Mouse (Mus musculus): ENCODE measurements around the gene Gm49450.
"Not testable (repeated sequence)": the region's sequence is repeated elsewhere in the genome, so short reads cannot be mapped to it uniquely, and the experiment has no call there.

Gm49450 gene

GRCm38 (mm10) chr15:98985240-98985981 lies 32.1 kb upstream of the Gm49450 start:
- peak; percentile 81 for DNase-seq

GRCm38 (mm10) chr15:98984681-98985080 lies 31.3 kb upstream of the Gm49450 start:
- no peak for DNase-seq

GRCm38 (mm10) chr15:98983431-98984081 lies 30.2 kb upstream of the Gm49450 start:
- DNase-seq: no peak

- DNase-seq: no peak
Observed at GRCm38 (mm10) chr15:98982100-98982499, 28.7 kb upstream of the Gm49450 start.

GRCm38 (mm10) chr15:98980012-98980614 lies 26.8 kb upstream of the Gm49450 start:
- DNase-seq: no peak

GRCm38 (mm10) chr15:98978409-98979172 lies 25.2 kb upstream of the Gm49450 start:
- no peak for DNase-seq

- no peak for DNase-seq
Observed at GRCm38 (mm10) chr15:98977759-98978408, 24.5 kb upstream of the Gm49450 start.

- no peak for DNase-seq
Observed at GRCm38 (mm10) chr15:98976763-98977758, 23.7 kb upstream of the Gm49450 start.

- DNase-seq: no peak
Observed at GRCm38 (mm10) chr15:98973015-98973614, 19.8 kb upstream of the Gm49450 start.

GRCm38 (mm10) chr15:98971576-98972320 lies 18.4 kb upstream of the Gm49450 start:
- DNase-seq: not testable (repeated sequence)

- no peak for DNase-seq
Observed at GRCm38 (mm10) chr15:98971111-98971510, 17.8 kb upstream of the Gm49450 start.

GRCm38 (mm10) chr15:98969372-98970101 lies 16.2 kb upstream of the Gm49450 start:
- peak; percentile 71 for DNase-seq

GRCm38 (mm10) chr15:98968701-98969371 lies 15.5 kb upstream of the Gm49450 start:
- DNase-seq: no peak

GRCm38 (mm10) chr15:98959531-98959930 lies 6.2 kb upstream of the Gm49450 start:
- no peak for DNase-seq

- no peak for DNase-seq
Observed at GRCm38 (mm10) chr15:98958901-98959420, 5.6 kb upstream of the Gm49450 start.

- no peak for DNase-seq
Observed at GRCm38 (mm10) chr15:98957475-98957874, 4.1 kb upstream of the Gm49450 start.

- DNase-seq: no peak
Observed at GRCm38 (mm10) chr15:98956000-98956399, 2.6 kb upstream of the Gm49450 start.

GRCm38 (mm10) chr15:98955324-98955723 lies 2.0 kb upstream of the Gm49450 start:
- no peak for DNase-seq
